Comparison of ENCODE assay signal across 7 mouse cellular contexts in genomic region chr11:75768091-75768989, GRCm38 (mm10). TPM values are rescaled to one million over a fixed set of nuclear protein-coding genes. Genes with fewer than 3 reads are reported as not detected.
DNase-seq lines count a peak whose midpoint lies in the region; ATAC-seq and TF ChIP-seq lines count a peak whose summit lies in the region.

No protein-coding gene starts in this region.

- H3K27me3 ChIP-seq in kidney, embryonic 15.5 days, result no peaks in the 10 kb centered on the region
- peaks cover 5 to 6% of the 10 kb centered on the region in 2 experiments for H3K27me3 ChIP-seq in MEL (ENCODE audit: control insufficient read depth in 1 of 2, insufficient read depth in 2 of 2, low read length in 2 of 2)
- H3K27me3 ChIP-seq in embryonic facial prominence, embryonic 13.5 days, result no peaks in the 10 kb centered on the region
- H3K27me3 ChIP-seq in limb, embryonic 13.5 days, result no peaks in the 10 kb centered on the region

- no peak for TF ChIP-seq CTCF in MEL (IDR thresholded peaks at IDR 0.05 in 2 of 3, conservative IDR thresholded peaks at IDR 0.05 in 1 of 3; ENCODE audit: control insufficient read depth in 1 of 3, insufficient read depth in 1 of 3, low read depth in 2 of 3, low read length in 3 of 3, poor library complexity in 1 of 3, severe bottlenecking in 1 of 3)

- H3K9me3 ChIP-seq in kidney, embryonic 15.5 days (replicated peaks), result no peaks in the 10 kb centered on the region
- H3K9me3 ChIP-seq in MEL (replicated peaks; ENCODE audit: insufficient read depth, low read length), result no peaks in the 10 kb centered on the region
- no peaks in the 10 kb centered on the region for H3K9me3 ChIP-seq in embryonic facial prominence, embryonic 13.5 days
- no peaks in the 10 kb centered on the region for H3K9me3 ChIP-seq in limb, embryonic 13.5 days

- WGBS in kidney, embryonic 15.5 days, result 42% methylated on average over 6 of the region's 6 CpGs
- 58% methylated on average over 6 of the region's 6 CpGs for WGBS in embryonic facial prominence, embryonic 13.5 days
- WGBS in limb, embryonic 13.5 days, result 56% methylated on average over 6 of the region's 6 CpGs

- peaks cover 45% of the 10 kb centered on the region for H3K36me3 ChIP-seq in kidney, embryonic 15.5 days
- H3K36me3 ChIP-seq in MEL (ENCODE audit: control insufficient read depth in 1 of 2, insufficient read depth in 2 of 2, low read length in 2 of 2), result peaks cover 3 to 18% of the 10 kb centered on the region in 2 experiments
- H3K36me3 ChIP-seq in embryonic facial prominence, embryonic 13.5 days, result peaks cover 55% of the 10 kb centered on the region
- H3K36me3 ChIP-seq in limb, embryonic 13.5 days, result peaks cover 47% of the 10 kb centered on the region

- H3K4me1 ChIP-seq in kidney, embryonic 15.5 days, result peaks cover 17% of the 10 kb centered on the region
- H3K4me1 ChIP-seq in MEL (ENCODE audit: control insufficient read depth in 1 of 2, insufficient read depth in 2 of 2, low read length in 2 of 2), result peaks cover 0 to 7% of the 10 kb centered on the region in 2 experiments; a peak in 2 of 4 replicates
- no peaks in the 10 kb centered on the region for H3K4me1 ChIP-seq in embryonic facial prominence, embryonic 13.5 days
- H3K4me1 ChIP-seq in limb, embryonic 13.5 days, result no peaks in the 10 kb centered on the region

- H3K27ac ChIP-seq in kidney, embryonic 15.5 days, result peak overlapping the region; percentile 75
- H3K27ac ChIP-seq in MEL (ENCODE audit: control insufficient read depth, low read depth, low read length), result no peak overlapping the region
- 0 out of 2 replicates have a peak overlapping the region, but pooled peaks have one; percentile 23 for H3K27ac ChIP-seq in embryonic facial prominence, embryonic 13.5 days
- H3K27ac ChIP-seq in limb, embryonic 13.5 days, result no peak overlapping the region

- no peak overlapping the region for H3K4me3 ChIP-seq in kidney, embryonic 15.5 days (replicated peaks)
- H3K4me3 ChIP-seq in MEL (ENCODE audit: control insufficient read depth in 1 of 2, insufficient read depth in 1 of 2, low read depth in 2 of 2, low read length in 2 of 2), result peak overlapping the region; percentile 54 to 58
- H3K4me3 ChIP-seq in embryonic facial prominence, embryonic 13.5 days, result 0 out of 2 replicates have a peak overlapping the region, but pooled peaks have one; percentile 33
- no peak overlapping the region for H3K4me3 ChIP-seq in limb, embryonic 13.5 days

- no peak for ATAC-seq in kidney, embryonic 15.5 days (replicated peaks; ENCODE audit: low FRiP score)
- ATAC-seq in embryonic facial prominence, embryonic 13.5 days (ENCODE audit: insufficient number of reproducible peaks, insufficient read depth, low FRiP score, low TSS enrichment, low read depth), result no peak
- ATAC-seq in limb, embryonic 13.5 days (ENCODE audit: low FRiP score, low read depth), result no peak

- no peak; a peak in 1 of 4 replicates for TF ChIP-seq POLR2A in MEL (IDR thresholded peaks at IDR 0.05; ENCODE audit: control insufficient read depth in 1 of 2, insufficient read depth in 1 of 2, low read depth in 1 of 2, low read length in 2 of 2, poor library complexity in 1 of 2)

- H3K4me2 ChIP-seq in kidney, embryonic 15.5 days, result peak overlapping the region; percentile 53
- peak overlapping the region; percentile 62 for H3K4me2 ChIP-seq in embryonic facial prominence, embryonic 13.5 days
- peak overlapping the region; percentile 58 for H3K4me2 ChIP-seq in limb, embryonic 13.5 days (replicated peaks)

- no peaks in the 10 kb centered on the region for H3K79me2 ChIP-seq in MEL (ENCODE audit: control insufficient read depth, insufficient read depth, low read length, poor library complexity)

- no peak overlapping the region for H3K9ac ChIP-seq in kidney, embryonic 15.5 days
- H3K9ac ChIP-seq in MEL (ENCODE audit: control insufficient read depth, low read depth, low read length, poor library complexity, severe bottlenecking), result peak overlapping the region; percentile 68
- no peak overlapping the region for H3K9ac ChIP-seq in embryonic facial prominence, embryonic 13.5 days
- no peak overlapping the region for H3K9ac ChIP-seq in limb, embryonic 13.5 days

- no peak for DNase-seq in kidney, adult 11 months
- peak; percentile 47 for DNase-seq in MEL (ENCODE audit: low read depth, low spot score)
- DNase-seq in adrenal gland, postnatal 4 days (ENCODE audit: low spot score in 2 of 2), result no peak
- DNase-seq in cerebellum, postnatal 10 days, result no peak

- TF ChIP-seq RAD21 in MEL (IDR thresholded peaks at IDR 0.05; ENCODE audit: low read depth, low read length), result no peak

- no peak for TF ChIP-seq EP300 in MEL (IDR thresholded peaks at IDR 0.05; ENCODE audit: low read depth in 1 of 2, low read length in 2 of 2)

TF ChIP-seq in MEL, 35 proteins besides CTCF, POLR2A, EP300 and RAD21:
- TF ChIP-seq TBP (IDR thresholded peaks at IDR 0.05; ENCODE audit: low read depth, low read length) (no peak), ELF1 (IDR thresholded peaks at IDR 0.05; ENCODE audit: low read depth, low read length) (no peak), ZMIZ1 (IDR thresholded peaks at IDR 0.05; ENCODE audit: low read depth, low read length) (peak; percentile 28; the same call in 1 of the 2 replicates), E2F4 (IDR thresholded peaks at IDR 0.05; ENCODE audit: borderline replicate concordance, low read depth, low read length) (no peak), ZKSCAN1 (IDR thresholded peaks at IDR 0.05; ENCODE audit: low read depth, low read length) (no peak), MAX (IDR thresholded peaks at IDR 0.05; ENCODE audit: low read length) (no peak), HCFC1 (IDR thresholded peaks at IDR 0.05; ENCODE audit: low read depth, low read length) (no peak), POLR2AphosphoS5 (IDR thresholded peaks at IDR 0.05; ENCODE audit: borderline replicate concordance, low read depth, low read length) (no peak), CHD1 (IDR thresholded peaks at IDR 0.05; ENCODE audit: low read depth, low read length) (no peak), MYB (IDR thresholded peaks at IDR 0.05; ENCODE audit: low read depth, low read length) (no peak), GATA1 (IDR thresholded peaks at IDR 0.05; ENCODE audit: low read depth, low read length) (no peak), ETS1 (IDR thresholded peaks at IDR 0.05; ENCODE audit: low read depth, low read length) (no peak), POLR2AphosphoS2 (IDR thresholded peaks at IDR 0.05; ENCODE audit: low read length) (peak; percentile 41; the same call in 1 of the 2 replicates), BHLHE40 (IDR thresholded peaks at IDR 0.05; ENCODE audit: borderline replicate concordance, low read depth, low read length) (no peak), USF1 (IDR thresholded peaks at IDR 0.05; ENCODE audit: low read depth, low read length) (no peak), MAZ (IDR thresholded peaks at IDR 0.05; ENCODE audit: low read depth, low read length) (no peak), MAFK (IDR thresholded peaks at IDR 0.05; ENCODE audit: borderline replicate concordance, low read depth, low read length) (no peak)

RNA-seq across cellular contexts. Expression of gene Doc2b, which starts 27.5 kb away (rescaled TPM):
- 1.0 and 1.4 TPM in 2 replicates for polyA plus RNA-seq in kidney, embryonic 15.5 days (2015; fragmentation: Nextera tagmentation; extraction: Ambion mirVana)
- total RNA-seq in MEL (2012; rRNA removed), result not detected in 2 replicates
- polyA plus RNA-seq in MEL (2012; ENCODE audit: insufficient read depth in 1 of 2, insufficient read length in 2 of 2, low read depth in 1 of 2, low replicate concordance in 2 of 2, missing spikeins in 1 of 2), result not detected
- polyA plus RNA-seq in embryonic facial prominence, embryonic 13.5 days (2015; fragmentation: Nextera tagmentation; extraction: Ambion mirVana), result 2.5 TPM in 2 replicates
- polyA plus RNA-seq in limb, embryonic 13.5 days (2015; fragmentation: Nextera tagmentation; extraction: Ambion mirVana), result 1.0 and 1.3 TPM in 2 replicates
- total RNA-seq in adrenal gland, postnatal 4 days (2021), result 10 to 100 TPM; 30.9 to 35.2 TPM

RNA-seq across cellular contexts. Expression of gene Ywhae, which starts 35.7 kb away (rescaled TPM):
- polyA plus RNA-seq in kidney, embryonic 15.5 days (2015; fragmentation: Nextera tagmentation; extraction: Ambion mirVana), result 963 and 1,014 TPM in 2 replicates
- total RNA-seq in MEL (2012; rRNA removed), result 303 and 356 TPM in 2 replicates
- polyA plus RNA-seq in MEL (2012; ENCODE audit: insufficient read depth in 1 of 2, insufficient read length in 2 of 2, low read depth in 1 of 2, low replicate concordance in 2 of 2, missing spikeins in 1 of 2), result 100 to 1,000 TPM; 755 to 855 TPM
- polyA plus RNA-seq in embryonic facial prominence, embryonic 13.5 days (2015; fragmentation: Nextera tagmentation; extraction: Ambion mirVana), result 959 and 992 TPM in 2 replicates
- 920 and 928 TPM in 2 replicates for polyA plus RNA-seq in limb, embryonic 13.5 days (2015; fragmentation: Nextera tagmentation; extraction: Ambion mirVana)
- total RNA-seq in adrenal gland, postnatal 4 days (2021), result 100 to 1,000 TPM; 648 to 744 TPM

Comparison
In these comparisons a context has a peak if more than half of its experiments do, and no peak if none do; other contexts are left out.
1. H3K27ac ChIP-seq: peak in kidney, embryonic 15.5 days (single experiment) and embryonic facial prominence, embryonic 13.5 days (single experiment); none in MEL (single experiment) and limb, embryonic 13.5 days (single experiment).
2. H3K4me3 ChIP-seq: peak in MEL (2 of 2) and embryonic facial prominence, embryonic 13.5 days (single experiment); none in kidney, embryonic 15.5 days (single experiment) and limb, embryonic 13.5 days (single experiment).
3. Peak in every context shown above with its lines, with median percentiles within 50 percentile points of each other: H3K4me2 ChIP-seq.